Mouse (Mus musculus) layer of hippocampus, postnatal 10 days (tissue): ENCODE data around the gene Mrgpre. TPM values are rescaled to one million over a fixed set of nuclear protein-coding genes. Genes with fewer than 3 reads are reported as not detected.

Experiments
- DNase-seq, 2 experiments: peaks; one replicate each; pipeline ENCODE4 v3.0.0; 2021; ENCODE audit warnings: low spot score in 2 of 2
- microRNA-seq, 2 experiments: library from miRNA; unstranded; fragments of <30 nt; microRNA quantifications; one replicate each; pipeline ENCODE4 v1.2.0; 2021
- total RNA-seq, 2 experiments: library from RNA; stranded (reverse); gene quantifications; 2 replicates each; pipeline ENCODE4 v1.2.3; 2021

The Mrgpre gene
- total RNA-seq, 2 experiments from 2014 or later, result 9.1 to 9.4 TPM

GRCm38 (mm10) chr7:143739511-143740461, 44.5 kb downstream of the Mrgpre start:
- peak; percentile 86 to 87 for DNase-seq

DNA sequence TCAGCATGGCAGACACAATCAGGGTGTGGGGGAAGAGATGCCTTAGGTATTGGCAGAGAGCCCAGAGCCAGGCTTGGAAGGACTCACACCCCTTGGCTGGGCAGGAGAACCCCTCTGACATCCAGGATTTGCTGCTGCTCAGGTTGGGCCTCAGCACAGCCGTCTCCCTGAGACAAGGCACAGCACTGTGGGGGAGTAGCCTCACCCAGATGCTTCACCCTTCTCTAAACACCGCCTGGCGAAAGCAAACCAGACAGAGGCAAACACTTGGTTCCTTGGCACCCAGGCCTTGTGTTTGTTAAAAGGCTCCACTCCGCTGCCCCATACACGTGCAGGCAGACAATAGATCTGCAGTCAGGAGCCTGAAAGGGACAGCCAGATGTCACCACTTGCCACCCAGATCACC, 45.7 kb downstream of the Mrgpre start:
- DNase-seq, result peak in 1 of 2 experiments; percentile 37

DNA sequence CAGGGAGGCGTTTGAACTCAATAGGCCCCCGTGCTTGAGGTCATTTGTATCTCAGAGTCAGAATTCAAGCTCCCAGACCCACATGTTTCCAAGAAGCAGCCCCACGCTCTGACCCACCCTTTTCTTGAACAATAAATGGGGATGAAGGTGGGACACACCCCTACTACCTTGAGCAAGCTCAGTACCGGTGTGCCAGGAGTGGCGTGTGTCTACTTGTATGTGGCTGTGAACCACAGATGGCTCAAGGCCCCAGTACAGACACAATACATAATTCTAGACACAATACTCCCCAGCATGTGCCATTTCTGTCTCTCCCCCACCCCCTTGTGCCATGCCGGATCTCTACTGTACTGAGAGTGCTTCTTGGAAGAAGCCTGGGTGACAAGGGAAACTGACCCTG, 46.1 kb downstream of the Mrgpre start:
- DNase-seq, result no peak

DNA sequence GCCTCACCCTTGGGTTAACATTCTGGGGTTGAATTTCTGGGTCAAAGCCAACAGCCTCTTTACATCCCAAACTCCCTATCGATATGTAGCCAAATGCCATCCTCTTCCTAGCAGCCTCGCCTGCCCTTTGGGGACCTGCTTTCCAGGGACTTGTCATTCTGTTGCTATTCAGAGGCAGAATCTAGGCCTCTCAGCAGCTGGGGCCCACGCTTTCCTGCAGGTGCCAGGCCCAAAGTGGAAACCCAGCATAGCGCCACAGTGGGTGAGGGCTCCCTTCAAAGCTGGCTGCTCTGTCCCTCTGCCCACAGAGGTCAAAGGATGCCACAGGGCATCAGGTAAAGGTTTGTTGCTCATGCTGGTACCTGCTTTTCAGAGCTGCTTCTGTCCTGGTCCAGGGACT, 50.6 kb downstream of the Mrgpre start:
- no peak for DNase-seq

- no peak for DNase-seq
These were observed 54.4 kb downstream of the Mrgpre start for GRCm38 (mm10) chr7:143729886-143730285.

Small RNA genes lying within 50 kb of the gene (microRNA-seq; reads per million reads assigned to microRNA genes)
- 0 reads per million in 2 experiments for gene Gm22064

Other genes starting within 250 kb of the Mrgpre start
- gene Nap1l4, start 235.4 kb downstream of the Mrgpre start, total RNA-seq, result 100 to 1,000 TPM; 133 to 144 TPM
- 10 to 100 TPM; 63.9 to 72.2 TPM for gene Cars, start 184.4 kb downstream of the Mrgpre start, total RNA-seq
- under 1 TPM; 0.18 to 0.25 TPM for gene Tnfrsf26, start 155.8 kb downstream of the Mrgpre start, total RNA-seq
- 1 to 10 TPM; 4.2 to 5.1 TPM for gene Tnfrsf22, start 134.8 kb downstream of the Mrgpre start, total RNA-seq
- 1 to 10 TPM; 2.1 to 2.3 TPM for gene Tnfrsf23, start 98.6 kb downstream of the Mrgpre start, total RNA-seq
- 10 to 100 TPM; 48.5 to 48.6 TPM for gene Osbpl5, start 27.5 kb downstream of the Mrgpre start, total RNA-seq
- gene Mrgprg, start 17.5 kb downstream of the Mrgpre start, total RNA-seq, result not detected
- 1 to 10 TPM; 6.1 to 6.4 TPM for gene Nadsyn1, start 38.3 kb upstream of the Mrgpre start, total RNA-seq
- gene Dhcr7, start 38.6 kb upstream of the Mrgpre start, total RNA-seq, result 10 to 100 TPM; 80.0 to 85.0 TPM
- not detected for gene Gm498, start 82.3 kb upstream of the Mrgpre start, total RNA-seq
- 100 to 1,000 TPM; 113 to 116 TPM for gene Shank2, start 217.4 kb upstream of the Mrgpre start, total RNA-seq